Mouse (Mus musculus): ENCODE results near the gene Timp3. TPM values are rescaled to one million over a fixed set of nuclear protein-coding genes. Genes with fewer than 3 reads are reported as not detected.

The Timp3 gene
- total RNA-seq, 2 experiments from 2014 or later: 314 to 316 TPM

DNA sequence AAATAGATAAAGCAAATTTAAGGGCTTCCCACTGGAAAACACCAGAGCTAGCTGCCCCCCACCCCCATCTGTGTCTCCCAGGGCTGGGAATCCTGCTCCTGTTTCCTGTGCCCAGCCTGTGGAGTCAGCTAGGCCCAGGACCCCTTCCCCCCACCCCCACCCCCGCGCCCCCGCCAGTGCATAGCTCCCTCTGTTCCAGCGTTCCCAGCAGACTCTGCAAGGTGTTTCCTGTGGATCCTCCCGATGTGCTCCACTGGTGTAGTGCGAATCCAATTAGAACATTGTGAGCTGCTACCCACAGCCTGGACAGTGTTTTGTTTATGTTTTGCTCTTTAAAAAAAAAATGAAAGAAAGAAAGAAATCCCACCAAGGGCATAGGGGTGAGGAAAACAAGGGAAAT lies 25.1 kb downstream of the Timp3 start:
- DNase-seq (ENCODE audit: low spot score in 2 of 2): no peak

GRCm38 (mm10) chr10:86328143-86328542 lies 28.0 kb downstream of the Timp3 start:
- DNase-seq (ENCODE audit: low spot score in 2 of 2): no peak

- DNase-seq (ENCODE audit: low spot score in 2 of 2): no peak
Measured at GRCm38 (mm10) chr10:86328691-86329090, 28.5 kb downstream of the Timp3 start.

GRCm38 (mm10) chr10:86329241-86329882 lies 29.2 kb downstream of the Timp3 start:
- no peak for DNase-seq (ENCODE audit: low spot score in 2 of 2)

- DNase-seq (ENCODE audit: low spot score in 2 of 2): no peak
Measured at GRCm38 (mm10) chr10:86330993-86331680, 31.0 kb downstream of the Timp3 start.

DNA sequence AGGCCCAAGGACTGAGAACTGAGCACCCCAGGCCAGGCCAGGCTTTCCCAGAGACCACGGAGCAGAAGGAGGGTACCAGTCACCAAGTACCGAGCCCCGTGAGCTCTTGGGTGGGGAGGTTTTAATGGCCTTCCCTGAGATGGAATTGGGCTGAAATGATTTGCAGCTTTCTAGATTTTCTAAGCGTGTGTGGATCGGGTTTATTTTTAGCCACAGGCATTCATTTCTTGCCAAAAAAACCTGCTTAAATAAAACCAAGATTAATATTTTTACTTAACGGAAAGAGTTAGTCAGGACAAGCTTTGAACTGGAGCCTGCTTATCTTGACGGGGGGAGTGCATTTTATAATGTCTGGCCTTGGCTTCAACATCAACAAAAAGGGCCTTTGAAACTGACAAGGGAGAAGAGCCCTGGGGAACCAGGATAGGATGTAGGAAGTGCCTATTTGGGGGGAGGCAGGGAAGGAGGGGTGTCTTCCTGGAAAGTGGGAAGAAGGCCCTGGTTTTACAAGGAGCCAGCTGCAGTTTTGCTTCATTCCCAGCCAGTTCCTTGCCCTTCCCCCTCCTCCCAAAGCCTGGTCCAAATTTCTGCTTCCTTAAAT lies 31.6 kb downstream of the Timp3 start:
- DNase-seq (ENCODE audit: low spot score in 2 of 2): no peak

DNA sequence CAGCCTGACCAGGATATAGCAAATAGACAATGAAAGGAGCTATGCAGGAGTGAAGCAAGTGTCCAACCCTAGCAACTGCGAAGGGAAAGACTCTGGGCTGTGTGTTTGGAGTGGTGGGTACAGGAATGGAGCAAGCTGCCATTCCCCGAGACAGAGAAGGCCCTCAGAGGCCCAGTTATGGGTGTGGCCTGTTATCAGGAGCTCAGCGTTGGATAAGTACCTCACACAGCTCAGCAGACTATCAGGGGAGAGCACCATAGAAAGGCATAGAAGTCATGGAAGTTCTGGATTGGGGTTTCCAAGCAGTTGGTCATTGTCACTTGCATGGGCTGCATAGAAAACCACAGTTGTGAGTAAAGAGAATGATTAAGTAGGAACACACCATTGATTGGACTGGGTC lies 32.8 kb downstream of the Timp3 start:
- DNase-seq (ENCODE audit: low spot score in 2 of 2): no peak

DNA sequence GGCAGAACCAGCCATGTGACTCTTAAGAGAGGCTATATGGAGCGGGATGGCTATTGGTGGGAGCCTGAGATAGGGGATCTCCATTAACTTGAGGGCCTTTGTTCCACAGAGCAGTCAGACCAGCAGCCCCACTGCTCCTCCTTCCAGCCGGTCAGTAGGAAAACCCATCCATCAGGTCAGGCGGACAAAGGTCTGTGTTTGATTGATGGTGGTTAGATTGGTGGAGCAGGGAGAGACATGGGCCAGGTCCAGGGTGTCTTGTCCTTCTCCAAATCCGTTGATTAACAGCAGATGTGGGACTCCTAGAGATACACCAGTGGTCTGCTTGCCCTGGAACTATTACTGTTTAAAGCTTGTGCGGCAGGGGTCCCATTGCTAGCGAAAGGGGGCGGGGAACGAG lies 34.4 kb downstream of the Timp3 start:
- DNase-seq (ENCODE audit: low spot score in 2 of 2): no peak

- no peak for DNase-seq (ENCODE audit: low spot score in 2 of 2)
Measured at GRCm38 (mm10) chr10:86336506-86336905, 36.3 kb downstream of the Timp3 start.

GRCm38 (mm10) chr10:86337239-86337638 lies 37.1 kb downstream of the Timp3 start:
- DNase-seq (ENCODE audit: low spot score in 2 of 2): no peak

- DNase-seq (ENCODE audit: low spot score in 2 of 2): no peak
Measured at GRCm38 (mm10) chr10:86338121-86338715, 38.0 kb downstream of the Timp3 start.

DNA sequence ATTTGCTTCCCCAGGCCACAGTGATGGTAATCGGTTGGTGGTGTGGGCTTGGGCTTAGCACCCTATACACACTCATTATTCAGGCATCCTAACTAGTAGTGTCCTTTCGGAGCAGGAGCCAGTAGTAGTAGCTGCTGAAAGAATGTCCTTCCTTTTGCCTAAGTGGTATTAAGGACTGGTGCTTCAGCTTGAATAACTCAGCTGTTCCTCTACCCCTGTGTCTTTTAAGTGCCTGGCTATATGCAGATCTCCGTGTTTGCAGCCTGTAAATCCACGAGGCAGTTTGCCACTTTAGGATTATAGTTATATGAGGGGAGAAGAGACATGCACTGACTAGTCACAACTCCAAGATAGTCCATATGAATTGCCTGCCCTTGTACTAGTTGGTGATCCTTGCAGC lies 38.9 kb downstream of the Timp3 start:
- no peak for DNase-seq (ENCODE audit: low spot score in 2 of 2)

DNA sequence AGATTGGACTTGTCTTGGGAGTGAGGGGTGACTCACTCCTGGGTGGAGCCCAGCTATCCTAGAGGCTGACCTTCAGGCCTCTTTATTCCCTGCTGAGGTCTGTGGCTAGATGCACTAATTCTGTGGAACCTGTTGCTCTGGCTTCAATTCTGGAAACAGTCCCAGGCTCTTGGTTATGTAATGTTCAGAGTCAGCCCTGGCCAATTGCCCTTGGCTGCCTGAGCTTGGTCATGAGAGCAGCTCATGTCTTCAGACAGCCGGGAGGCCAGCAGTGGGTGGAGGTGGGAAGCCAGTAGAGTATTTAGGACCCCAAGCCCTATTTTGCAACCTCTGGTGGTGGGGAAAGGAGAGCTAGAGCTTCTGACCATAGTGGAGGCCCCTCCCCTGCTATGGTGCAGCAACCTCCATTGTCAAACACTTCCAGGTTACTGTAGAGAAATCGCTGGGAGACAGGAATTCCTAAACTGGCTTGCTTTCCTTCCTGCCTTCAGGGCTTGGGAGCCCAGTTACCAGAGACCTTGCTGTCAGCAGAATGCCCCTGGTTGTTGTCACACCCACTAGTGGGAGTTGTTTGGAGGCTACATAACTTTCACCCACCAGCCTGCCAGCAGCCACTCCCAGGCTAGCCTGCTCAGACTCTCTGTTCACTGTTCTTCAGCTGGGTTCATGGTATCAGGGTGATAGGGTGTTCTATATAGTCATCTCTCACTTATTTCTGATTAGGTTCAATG lies 39.6 kb downstream of the Timp3 start:
- DNase-seq (ENCODE audit: low spot score in 2 of 2): peak; percentile 51 to 72

- no peak for DNase-seq (ENCODE audit: low spot score in 2 of 2)
Measured at GRCm38 (mm10) chr10:86340421-86340820, 40.2 kb downstream of the Timp3 start.

DNA sequence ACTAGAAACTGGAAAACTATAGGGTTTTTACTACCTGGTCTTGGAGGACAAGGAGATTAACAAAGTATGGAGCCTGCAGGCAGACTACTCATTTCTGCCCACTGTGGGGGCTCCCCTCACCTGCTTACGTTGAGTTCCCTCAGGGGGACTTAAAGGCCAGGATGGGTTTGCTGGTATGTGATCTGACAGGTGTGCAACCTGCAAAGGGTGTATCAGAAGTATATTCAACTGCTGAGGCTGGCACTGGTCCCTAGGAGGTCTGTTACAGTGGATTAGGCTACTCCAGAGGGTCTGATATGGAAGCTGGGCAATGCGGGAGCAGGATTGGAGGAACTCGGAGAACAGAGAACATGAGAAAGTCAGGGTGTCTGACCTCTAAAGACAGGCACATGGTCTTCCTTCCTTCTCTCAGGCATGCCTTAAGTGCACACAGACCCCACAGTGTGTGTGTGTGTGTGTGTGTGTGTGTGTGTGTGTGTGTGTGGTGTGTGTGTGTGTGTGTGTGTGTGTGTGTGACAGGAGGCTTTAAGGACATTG lies 40.9 kb downstream of the Timp3 start:
- DNase-seq (ENCODE audit: low spot score in 2 of 2): no peak

DNA sequence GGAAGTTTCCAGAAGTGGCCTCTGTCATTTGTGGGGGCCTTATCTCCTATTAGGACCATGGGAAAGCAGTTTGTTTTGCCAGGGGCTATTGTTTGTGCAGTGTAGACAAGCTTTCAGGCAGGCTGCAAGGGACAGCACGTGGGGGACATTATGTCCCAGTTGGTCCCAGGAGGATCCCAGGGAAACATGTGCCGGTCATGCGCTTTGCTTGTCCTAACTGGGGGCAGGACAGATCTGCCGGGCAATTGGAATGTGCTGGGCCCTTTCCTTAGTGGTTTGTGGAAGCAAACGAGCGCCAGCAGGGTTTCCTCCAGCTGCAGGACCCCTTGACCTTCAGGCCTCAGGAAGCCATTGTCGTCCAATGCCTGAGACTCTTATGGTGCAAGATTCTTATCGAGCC lies 41.4 kb downstream of the Timp3 start:
- DNase-seq (ENCODE audit: low spot score in 2 of 2): no peak

DNA sequence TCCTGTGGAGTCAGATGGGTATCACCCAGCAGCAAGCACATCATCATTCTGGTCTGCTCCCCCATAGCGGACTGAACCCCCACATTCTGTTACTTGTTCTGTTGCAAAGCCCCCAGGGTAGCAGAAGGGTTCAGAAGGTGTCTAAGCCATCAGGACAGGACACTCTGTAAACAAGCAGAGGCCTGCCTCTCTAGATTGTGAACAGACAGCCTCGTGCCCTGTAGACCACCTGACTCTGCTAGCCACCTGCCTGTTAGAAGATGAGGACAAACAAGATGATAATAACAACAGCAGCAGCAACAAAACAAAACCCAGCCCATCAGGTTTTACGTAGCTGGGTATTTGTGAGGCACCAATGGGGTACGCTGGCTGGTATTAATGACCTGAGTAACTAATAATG lies 42.0 kb downstream of the Timp3 start:
- DNase-seq (ENCODE audit: low spot score in 2 of 2): no peak

DNA sequence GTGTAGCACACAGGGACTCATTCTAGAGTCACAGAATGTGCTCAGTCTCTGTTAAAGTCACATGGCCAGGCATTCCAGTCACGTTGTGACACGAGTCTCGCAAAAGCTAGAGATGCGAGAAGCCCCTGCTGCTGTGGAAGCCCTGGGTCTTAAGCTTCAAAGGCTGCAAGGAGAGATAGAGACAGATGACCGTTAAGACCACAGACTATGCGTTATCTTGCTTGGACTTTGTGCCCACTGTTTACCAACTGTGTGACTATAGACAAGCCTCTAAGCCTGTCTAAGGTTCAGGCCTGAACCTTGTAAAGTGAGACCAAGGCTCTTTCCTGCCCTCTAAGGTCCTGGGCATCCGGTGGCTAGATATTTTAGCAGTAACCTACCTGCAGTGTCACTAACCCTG lies 42.5 kb downstream of the Timp3 start:
- DNase-seq (ENCODE audit: low spot score in 2 of 2): no peak

- no peak for DNase-seq (ENCODE audit: low spot score in 2 of 2)
Measured at GRCm38 (mm10) chr10:86343362-86343761, 43.2 kb downstream of the Timp3 start.

DNA sequence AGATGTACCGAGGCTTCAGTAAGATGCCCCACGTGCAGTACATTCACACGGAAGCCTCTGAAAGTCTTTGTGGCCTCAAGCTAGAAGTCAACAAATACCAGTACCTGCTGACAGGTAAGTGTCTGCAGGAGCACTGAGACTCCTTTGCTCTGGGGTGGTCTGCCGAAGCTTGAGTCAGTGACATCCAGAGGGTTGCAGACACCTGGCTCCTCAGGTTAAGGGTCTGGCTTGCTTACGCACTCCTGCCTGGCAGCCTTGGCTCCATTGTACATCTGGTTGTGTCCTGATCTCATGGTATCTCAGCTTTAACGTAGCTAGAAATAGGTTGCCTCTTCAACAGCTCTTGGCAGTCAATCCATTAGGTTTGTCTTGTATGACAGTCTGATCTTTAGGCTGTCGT lies 43.8 kb downstream of the Timp3 start:
- no peak for DNase-seq (ENCODE audit: low spot score in 2 of 2)

- DNase-seq (ENCODE audit: low spot score in 2 of 2): no peak
Measured at GRCm38 (mm10) chr10:86344654-86345053, 44.5 kb downstream of the Timp3 start.
